Mouse (Mus musculus): Measurements from ENCODE around the gene Hnrnpa1.
A peak's percentile ranks its signal among the peaks of the same experiment; 100 is the strongest.

GRCm38 (mm10) chr15:103251595-103251994 lies 11.4 kb downstream of the Hnrnpa1 start:
- peak; percentile 97 for TF ChIP-seq TAL1 (IDR thresholded peaks at IDR 0.05; ENCODE audit: low read length)
- peak; percentile 99 for TF ChIP-seq GATA1 (IDR thresholded peaks at IDR 0.05; ENCODE audit: low read length)
